Mouse (Mus musculus) ES-Bruce4 (cell line): ENCODE results near the gene Chac1.

Source experiments
- CTCF ChIP-seq: IDR thresholded peaks from one replicate; pipeline ENCODE4 v1.8.1; 2011; ENCODE audit warnings: low read depth, low read length
- POLR2A ChIP-seq: IDR thresholded peaks from one replicate; pipeline ENCODE4 v1.8.1; 2011; ENCODE audit warnings: low read length; ENCODE audit not compliant: insufficient read depth

DNA sequence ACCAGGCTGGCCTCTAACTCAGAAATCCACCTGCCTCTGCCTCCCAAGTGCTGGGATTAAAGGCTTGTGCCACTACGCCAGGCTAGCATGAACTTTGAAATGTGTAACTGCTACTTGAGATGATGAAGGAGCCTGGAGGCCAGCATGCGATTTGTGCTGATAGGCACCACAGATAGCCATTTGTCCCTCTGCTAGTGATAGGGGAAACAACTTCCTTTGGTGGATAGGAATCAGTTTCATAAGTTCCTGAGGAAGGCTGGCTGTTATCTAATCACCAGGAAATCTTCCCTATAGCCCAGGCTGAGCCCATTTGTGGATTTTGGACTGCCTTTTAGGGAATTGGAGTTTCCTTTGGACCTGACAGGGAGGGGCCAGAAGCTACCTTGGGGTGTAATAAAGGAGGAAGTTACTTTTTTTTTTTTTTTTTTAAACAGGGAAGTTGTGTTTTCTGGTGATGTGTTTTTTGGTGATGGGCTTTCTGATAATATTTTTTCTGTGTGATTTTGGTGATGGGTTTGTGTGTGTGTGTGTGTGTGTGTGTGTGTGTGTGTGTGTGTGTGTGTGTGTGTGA is 8.8 kb downstream of the Chac1 start:
- TF ChIP-seq POLR2A (no peak), CTCF (no peak)
